Mouse (Mus musculus) kidney, embryonic 16.5 days (tissue): Measurements from ENCODE around the gene 2210016F16Rik. TPM values are rescaled to one million over a fixed set of nuclear protein-coding genes. Genes with fewer than 3 reads are reported as not detected.
"Not testable (repeated sequence)": the region's sequence is repeated elsewhere in the genome, so short reads cannot be mapped to it uniquely, and the experiment has no call there.

Experiments used
- ATAC-seq: fragments of 200-750 bp; cut with Nextera tagmentation; 2 replicates; pipeline ENCODE4 v1.8.0; 2017; ENCODE audit warnings: moderate TSS enrichment; ENCODE audit not compliant: low FRiP score, low TSS enrichment
- H3K27ac ChIP-seq: fragments of 300-500 bp; sonication (generic); 2 replicates; pipeline ENCODE4 v1.5.1; 2014; ENCODE audit warnings: low read length
- H3K27me3 ChIP-seq: fragments of 300-500 bp; sonication (generic); 2 replicates; pipeline ENCODE4 v1.6.1; 2014; ENCODE audit warnings: low read length, control low read depth, mixed read lengths; ENCODE audit not compliant: insufficient read depth
- H3K36me3 ChIP-seq: fragments of 300-500 bp; sonication (generic); 2 replicates; pipeline ENCODE4 v1.6.1; 2014; ENCODE audit warnings: low read length, control low read depth, mixed read lengths; ENCODE audit not compliant: insufficient read depth
- H3K4me1 ChIP-seq: fragments of 300-500 bp; sonication (generic); 2 replicates; pipeline ENCODE4 v1.6.1; 2014; ENCODE audit warnings: low read length, control low read depth, mixed read lengths; ENCODE audit not compliant: insufficient read depth
- H3K4me2 ChIP-seq: fragments of 300-500 bp; sonication (generic); replicated peaks from 2 replicates; pipeline ENCODE4 v1.6.1; 2014; ENCODE audit warnings: low read depth, low read length
- H3K4me3 ChIP-seq: fragments of 300-500 bp; sonication (generic); 2 replicates; pipeline ENCODE4 v1.5.1; 2014; ENCODE audit warnings: mild to moderate bottlenecking, low read length
- H3K9ac ChIP-seq: fragments of 300-500 bp; sonication (generic); replicated peaks from 2 replicates; pipeline ENCODE4 v1.6.1; 2014; ENCODE audit warnings: low read length
- H3K9me3 ChIP-seq: fragments of 300-500 bp; sonication (generic); 2 replicates; pipeline ENCODE4 v1.6.1; 2016; ENCODE audit warnings: low read length, control low read depth
- WGBS: fragments of 180-500 bp; shearing (Covaris S2); extraction: QIAGEN DNeasy Blood & Tissue Kit; methylation state at CpG from one replicate; pipeline ENCODE4 v1.1.7; 2014; 5-methylcytosine and 5-hydroxymethylcytosine counted together
- polyA plus RNA-seq: library from polyadenylated mRNA; unstranded; fragments of >200 nt; fragmentation: Nextera tagmentation; extraction: Ambion mirVana; gene quantifications from 2 replicates; pipeline ENCODE4 v1.2.1, GENCODE M21; 2015

The 2210016F16Rik gene
- polyA plus RNA-seq, 1 experiment from 2014 or later, result 31.0 TPM

- peaks cover 13% of the 10 kb centered on the region for H3K36me3 ChIP-seq
- H3K27me3 ChIP-seq, result no peaks in the 10 kb centered on the region
- H3K9ac ChIP-seq, result no peak overlapping the region
- peaks cover 5% of the 10 kb centered on the region for H3K4me1 ChIP-seq
- no peak overlapping the region for H3K27ac ChIP-seq
- H3K4me2 ChIP-seq, result no peak overlapping the region
- no peaks in the 10 kb centered on the region for H3K9me3 ChIP-seq
- WGBS, result 10% methylated on average over 7 of the region's 7 CpGs
- no peak overlapping the region for H3K4me3 ChIP-seq
- peak; percentile 52; the same call in 1 of the 2 replicates for ATAC-seq
Observed at GRCm38 (mm10) chr13:58387948-58388347, 2.9 kb upstream of the 2210016F16Rik start.

- H3K27ac ChIP-seq, result no peak overlapping the region
- peak overlapping the region; percentile 69 for H3K4me3 ChIP-seq
- 72% methylated on average over 7 of the region's 7 CpGs for WGBS
- peaks cover 22% of the 10 kb centered on the region for H3K36me3 ChIP-seq
- no peak for ATAC-seq
- peak overlapping the region; percentile 86 for H3K4me2 ChIP-seq
- peak overlapping the region; percentile 81 for H3K9ac ChIP-seq
- H3K27me3 ChIP-seq, result no peaks in the 10 kb centered on the region
- peaks cover 5% of the 10 kb centered on the region for H3K4me1 ChIP-seq
- H3K9me3 ChIP-seq, result peaks cover 19% of the 10 kb centered on the region
Observed at GRCm38 (mm10) chr13:58385547-58385920, 509 bp upstream of the 2210016F16Rik start.

GRCm38 (mm10) chr13:58384371-58384770 is 654 bp downstream of the 2210016F16Rik start:
- Histone ChIP-seq H3K4me1 (peaks cover 5% of the 10 kb centered on the region), H3K9me3 (peaks cover 25% of the 10 kb centered on the region), H3K9ac (peak overlapping the region; percentile 81), H3K27me3 (no peaks in the 10 kb centered on the region), H3K4me2 (peak overlapping the region; percentile 86), H3K27ac (no peak overlapping the region), H3K36me3 (peaks cover 26% of the 10 kb centered on the region), H3K4me3 (peak overlapping the region; percentile 69)
- no peak for ATAC-seq
- WGBS, result 42% methylated on average over 11 of the region's 11 CpGs

- Histone ChIP-seq H3K27ac (no peak overlapping the region), H3K36me3 (no peaks in the 10 kb centered on the region), H3K9ac (no peak overlapping the region), H3K4me3 (no peak overlapping the region), H3K27me3 (no peaks in the 10 kb centered on the region), H3K4me1 (no peaks in the 10 kb centered on the region), H3K4me2 (no peak overlapping the region), H3K9me3 (peaks cover 9% of the 10 kb centered on the region; the same call in 1 of the 2 replicates)
- whole genome bisulfite sequencing, result 89% methylated on average over 2 of the region's 2 CpGs
- no peak for ATAC-seq
Observed at GRCm38 (mm10) chr13:58373153-58373470, 11.9 kb downstream of the 2210016F16Rik start.

GRCm38 (mm10) chr13:58372278-58373152 is 12.5 kb downstream of the 2210016F16Rik start:
- Histone ChIP-seq H3K4me3 (no peak overlapping the region), H3K4me1 (no peaks in the 10 kb centered on the region), H3K9me3 (peaks cover 9% of the 10 kb centered on the region; the same call in 1 of the 2 replicates), H3K27ac (no peak overlapping the region), H3K27me3 (no peaks in the 10 kb centered on the region), H3K36me3 (no peaks in the 10 kb centered on the region), H3K4me2 (no peak overlapping the region), H3K9ac (no peak overlapping the region)
- 82% methylated on average over 5 of the region's 5 CpGs for WGBS
- ATAC-seq, result no peak

GRCm38 (mm10) chr13:58368835-58369234 is 16.2 kb downstream of the 2210016F16Rik start:
- no peaks in the 10 kb centered on the region for H3K36me3 ChIP-seq
- H3K9me3 ChIP-seq, result no peaks in the 10 kb centered on the region
- no peak overlapping the region for H3K4me2 ChIP-seq
- no peaks in the 10 kb centered on the region for H3K4me1 ChIP-seq
- no peak overlapping the region for H3K27ac ChIP-seq
- H3K4me3 ChIP-seq, result no peak overlapping the region
- no peak for ATAC-seq
- H3K9ac ChIP-seq, result no peak overlapping the region
- 70% methylated on average over 4 of the region's 4 CpGs for WGBS
- no peaks in the 10 kb centered on the region for H3K27me3 ChIP-seq

- ATAC-seq, result no peak
- Histone ChIP-seq H3K36me3 (no peaks in the 10 kb centered on the region), H3K4me3 (no peak overlapping the region), H3K27me3 (no peaks in the 10 kb centered on the region), H3K4me2 (no peak overlapping the region), H3K9me3 (no peaks in the 10 kb centered on the region), H3K4me1 (no peaks in the 10 kb centered on the region), H3K27ac (no peak overlapping the region), H3K9ac (no peak overlapping the region)
- WGBS, result 74% methylated on average over 1 of the region's 1 CpGs
Observed at GRCm38 (mm10) chr13:58367641-58368040, 17.4 kb downstream of the 2210016F16Rik start.

- no peak for ATAC-seq
- no peaks in the 10 kb centered on the region for H3K27me3 ChIP-seq
- H3K4me3 ChIP-seq, result no peak overlapping the region
- no peaks in the 10 kb centered on the region for H3K9me3 ChIP-seq
- H3K36me3 ChIP-seq, result no peaks in the 10 kb centered on the region
- no peak overlapping the region for H3K4me2 ChIP-seq
- H3K27ac ChIP-seq, result no peak overlapping the region
- 84% methylated on average over 3 of the region's 3 CpGs for WGBS
- H3K4me1 ChIP-seq, result no peaks in the 10 kb centered on the region
- no peak overlapping the region for H3K9ac ChIP-seq
Observed at GRCm38 (mm10) chr13:58366373-58366772, 18.7 kb downstream of the 2210016F16Rik start.

GRCm38 (mm10) chr13:58365179-58365578 is 19.8 kb downstream of the 2210016F16Rik start:
- H3K4me1 ChIP-seq, H3K4me3 ChIP-seq, H3K36me3 ChIP-seq, H3K27me3 ChIP-seq, H3K27ac ChIP-seq, H3K4me2 ChIP-seq, H3K9me3 ChIP-seq, H3K9ac ChIP-seq: not testable (repeated sequence)
- peak; percentile 51; the same call in 1 of the 2 replicates for ATAC-seq
- 29% methylated on average over 8 of the region's 8 CpGs for WGBS
